Mouse (Mus musculus) liver, embryonic 14.5 days (tissue): ENCODE measurements around the gene Mfap1b.

ENCODE experiments used
- CTCF ChIP-seq: IDR thresholded peaks from 2 replicates; pipeline ENCODE4 v1.5.1; 2016; ENCODE audit warnings: antibody characterized with exemption, low read depth, control low read depth
- EP300 ChIP-seq: IDR thresholded peaks from 2 replicates; pipeline ENCODE4 v1.6.1; 2016; ENCODE audit warnings: antibody characterized with exemption, low read depth

DNA sequence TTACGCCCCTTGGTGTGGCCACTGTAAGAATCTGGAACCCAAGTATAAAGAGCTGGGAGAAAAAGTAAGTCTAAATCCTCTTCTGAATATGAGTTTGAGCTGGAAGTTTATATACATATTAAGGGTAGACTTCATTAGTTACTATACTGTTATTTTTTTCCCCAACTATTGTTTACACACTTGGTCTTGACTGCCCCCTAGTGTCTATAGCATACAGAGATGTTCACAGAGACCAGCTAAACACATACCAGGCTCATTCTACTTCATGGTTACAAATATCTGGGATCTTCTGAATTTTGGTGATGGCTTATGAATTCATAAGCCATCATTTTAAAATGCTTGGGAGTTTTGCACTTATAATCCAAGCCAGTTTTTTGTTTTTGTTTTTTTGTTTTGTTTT, 39.0 kb downstream of the Mfap1b start:
- peak; percentile 51; the same call in 1 of the 2 replicates for TF ChIP-seq CTCF
- no peak for TF ChIP-seq EP300
